Mouse (Mus musculus) limb, embryonic 14.5 days (tissue): ENCODE measurements around the gene Sumf1. TPM values are rescaled to one million over a fixed set of nuclear protein-coding genes. Genes with fewer than 3 reads are reported as not detected.

Source experiments
- ATAC-seq: fragments of 200-750 bp; cut with Nextera tagmentation; 2 replicates; pipeline ENCODE4 v1.8.0; 2017; ENCODE audit warnings: low read depth, moderate number of reproducible peaks, moderate TSS enrichment; ENCODE audit not compliant: low FRiP score
- DNase-seq: peaks from one replicate; pipeline ENCODE4 v3.0.0-alpha.2; 2015; ENCODE audit warnings: low spot score
- H3K27ac ChIP-seq: fragments of 300-500 bp; sonication (generic); replicated peaks from 2 replicates; pipeline ENCODE4 v1.5.1; 2014; ENCODE audit warnings: low read depth, mild to moderate bottlenecking, low read length, moderate library complexity, mixed read lengths
- H3K27me3 ChIP-seq: fragments of 300-500 bp; sonication (generic); 2 replicates; pipeline ENCODE4 v1.6.1; 2014; ENCODE audit warnings: low read length, mixed read lengths; ENCODE audit not compliant: control insufficient read depth, insufficient read depth
- H3K36me3 ChIP-seq: fragments of 300-500 bp; sonication (generic); 2 replicates; pipeline ENCODE4 v1.6.1; 2014; ENCODE audit warnings: mild to moderate bottlenecking, low read length, moderate library complexity, mixed read lengths; ENCODE audit not compliant: control insufficient read depth, insufficient read depth
- H3K4me1 ChIP-seq: fragments of 300-500 bp; sonication (generic); 2 replicates; pipeline ENCODE4 v1.6.1; 2014; ENCODE audit warnings: antibody characterized with exemption, low read length, mixed read lengths; ENCODE audit not compliant: control insufficient read depth, insufficient read depth
- H3K4me2 ChIP-seq: fragments of 300-500 bp; sonication (generic); replicated peaks from 2 replicates; pipeline ENCODE4 v1.6.1; 2014; ENCODE audit warnings: low read depth, mild to moderate bottlenecking, low read length, moderate library complexity; ENCODE audit not compliant: severe bottlenecking
- H3K4me3 ChIP-seq: fragments of 300-500 bp; sonication (generic); replicated peaks from 2 replicates; pipeline ENCODE4 v1.5.1; 2014; ENCODE audit warnings: low read length
- H3K9ac ChIP-seq: fragments of 300-500 bp; sonication (generic); 2 replicates; pipeline ENCODE4 v1.6.1; 2014; ENCODE audit warnings: mild to moderate bottlenecking, low read depth, low read length, moderate library complexity; ENCODE audit not compliant: severe bottlenecking
- H3K9me3 ChIP-seq: fragments of 300-500 bp; sonication (generic); 2 replicates; pipeline ENCODE4 v1.6.1; 2016; ENCODE audit warnings: low read length; ENCODE audit not compliant: control insufficient read depth
- POLR2A ChIP-seq: fragments of 200-500 bp; IDR thresholded peaks from 2 replicates; pipeline ENCODE4 v1.8.0; 2012; ENCODE audit warnings: inconsistent platforms, mild to moderate bottlenecking, moderate library complexity, borderline replicate concordance; ENCODE audit not compliant: insufficient read depth, insufficient read length; ENCODE audit errors: extremely low read depth
- WGBS: fragments of 180-500 bp; shearing (Covaris S2); extraction: QIAGEN DNeasy Blood & Tissue Kit; methylation state at CpG from one replicate; pipeline ENCODE4 v1.1.7; 2014; 5-methylcytosine and 5-hydroxymethylcytosine counted together
- polyA plus RNA-seq, 2 experiments: library from polyadenylated mRNA; depleted of rRNA in 1 of 2; stranded (reverse) in 1 of 2; unstranded in 1 of 2; fragments of >200 nt; fragmentation: Nextera tagmentation in 1 of 2; extraction: Ambion mirVana in 1 of 2; gene quantifications; 2 replicates each; pipeline versions ENCODE4 v1.2.1 to v1.2.3; 2012 to 2014

The Sumf1 gene
- polyA plus RNA-seq, 2 experiments: 18.8 to 26.7 TPM

GRCm38 (mm10) chr6:108172219-108172618 is 13.2 kb downstream of the Sumf1 start:
- WGBS: 85% methylated on average over 1 of the region's 1 CpGs
- Histone ChIP-seq H3K9ac (no peak overlapping the region), H3K4me1 (no peaks in the 10 kb centered on the region), H3K36me3 (peaks cover 17% of the 10 kb centered on the region), H3K9me3 (no peaks in the 10 kb centered on the region), H3K4me2 (no peak overlapping the region), H3K27me3 (no peaks in the 10 kb centered on the region), H3K4me3 (no peak overlapping the region), H3K27ac (no peak overlapping the region)
- no peak for TF ChIP-seq POLR2A
- no peak for DNase-seq
- ATAC-seq: no peak

DNA sequence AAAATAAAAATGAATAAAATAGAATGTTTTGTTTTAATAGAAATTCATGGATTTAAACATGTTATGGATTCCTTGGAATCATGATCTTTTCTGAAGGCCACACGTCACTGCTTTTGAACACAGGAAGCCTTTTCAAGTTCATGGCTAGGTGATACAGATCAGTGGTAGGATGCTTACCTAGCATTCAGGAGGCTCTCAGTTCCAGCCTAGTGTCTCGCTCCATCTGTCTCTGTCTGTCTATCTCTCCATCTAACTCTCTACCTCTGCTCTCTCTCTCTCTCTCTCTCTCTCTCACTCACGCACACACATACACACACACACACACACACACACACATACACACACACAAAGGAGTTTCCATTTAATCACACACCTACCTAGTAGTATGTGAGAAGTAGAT is 15.9 kb downstream of the Sumf1 start:
- DNase-seq: no peak

GRCm38 (mm10) chr6:108168723-108169122 is 16.7 kb downstream of the Sumf1 start:
- peaks cover 13% of the 10 kb centered on the region for H3K36me3 ChIP-seq
- no peak overlapping the region for H3K9ac ChIP-seq
- no peaks in the 10 kb centered on the region for H3K9me3 ChIP-seq
- TF ChIP-seq POLR2A: no peak
- no peak overlapping the region for H3K4me2 ChIP-seq
- no peak for ATAC-seq
- H3K27ac ChIP-seq: no peak overlapping the region
- H3K4me3 ChIP-seq: no peak overlapping the region
- WGBS: 91% methylated on average over 6 of the region's 6 CpGs
- no peaks in the 10 kb centered on the region for H3K4me1 ChIP-seq
- no peak for DNase-seq
- no peaks in the 10 kb centered on the region for H3K27me3 ChIP-seq

More for the DNA sequence above, 15.9 kb downstream of the Sumf1 start:
- Histone ChIP-seq H3K9ac (no peak overlapping the region), H3K9me3 (no peaks in the 10 kb centered on the region), H3K27me3 (no peaks in the 10 kb centered on the region), H3K36me3 (peaks cover 13% of the 10 kb centered on the region), H3K4me1 (no peaks in the 10 kb centered on the region), H3K4me3 (no peak overlapping the region), H3K27ac (no peak overlapping the region), H3K4me2 (no peak overlapping the region)
- ATAC-seq: no peak
- WGBS: 95% methylated on average over 3 of the region's 3 CpGs
- TF ChIP-seq POLR2A: no peak

- TF ChIP-seq POLR2A: no peak
- no peak overlapping the region for H3K4me2 ChIP-seq
- DNase-seq (no peak), ATAC-seq (no peak)
- WGBS: 67% methylated on average over 7 of the region's 7 CpGs
- H3K27me3 ChIP-seq: no peaks in the 10 kb centered on the region
- H3K36me3 ChIP-seq: peaks cover 10% of the 10 kb centered on the region
- no peak overlapping the region for H3K9ac ChIP-seq
- no peaks in the 10 kb centered on the region for H3K4me1 ChIP-seq
- no peaks in the 10 kb centered on the region for H3K9me3 ChIP-seq
- no peak overlapping the region for H3K27ac ChIP-seq
- no peak overlapping the region for H3K4me3 ChIP-seq
Observed at GRCm38 (mm10) chr6:108167946-108168680, 17.3 kb downstream of the Sumf1 start.

DNA sequence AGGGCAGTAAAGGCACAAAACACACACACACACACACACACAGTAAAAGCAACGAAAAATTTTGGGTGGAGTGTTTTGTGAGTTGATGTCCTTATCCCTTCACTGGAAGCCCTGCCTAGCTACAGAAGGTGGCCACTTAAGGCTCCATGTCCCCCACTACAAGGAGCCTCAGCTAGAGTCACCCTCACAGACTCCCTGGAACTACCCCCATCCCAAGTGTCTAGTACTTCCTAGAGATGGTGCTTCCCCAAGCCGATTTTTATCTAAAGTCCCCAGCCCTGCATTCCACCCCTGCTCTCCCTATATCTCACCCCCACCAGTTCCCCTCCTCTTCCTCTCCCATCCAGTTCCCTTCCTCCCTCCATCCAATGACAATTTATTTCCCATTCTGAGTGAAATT is 19.8 kb downstream of the Sumf1 start:
- Histone ChIP-seq H3K4me1 (no peaks in the 10 kb centered on the region), H3K9me3 (no peaks in the 10 kb centered on the region), H3K9ac (no peak overlapping the region), H3K27ac (no peak overlapping the region), H3K4me2 (no peak overlapping the region), H3K36me3 (no peaks in the 10 kb centered on the region; the same call in 1 of the 2 replicates), H3K27me3 (no peaks in the 10 kb centered on the region), H3K4me3 (no peak overlapping the region)
- DNase-seq: no peak
- TF ChIP-seq POLR2A: no peak
- ATAC-seq: no peak
- 83% methylated on average over 2 of the region's 2 CpGs for WGBS
